Mouse (Mus musculus): ENCODE measurements around the gene Sorbs1.

Sorbs1 gene

GRCm38 (mm10) chr19:40302477-40302876, 211.1 kb downstream of the Sorbs1 start:
- POLR2A ChIA-PET, result interaction anchor here in 1 of 4 experiments (1.2 kb wide), 2 partner anchors 9 to 16 kb away, joined by 3 to 4 read pairs; no protein-coding TSS in a partner anchor
- CTCF ChIA-PET, result interaction anchor here in 2 of 4 experiments (0.6 to 1.6 kb wide), 2 partner anchors 43 to 60 kb away, joined by 5 to 9 read pairs; no protein-coding TSS in a partner anchor

- ChIA-PET CTCF (no interaction called here), POLR2A (no interaction called here)
Measured at GRCm38 (mm10) chr19:40299983-40300759, 213.4 kb downstream of the Sorbs1 start.

DNA sequence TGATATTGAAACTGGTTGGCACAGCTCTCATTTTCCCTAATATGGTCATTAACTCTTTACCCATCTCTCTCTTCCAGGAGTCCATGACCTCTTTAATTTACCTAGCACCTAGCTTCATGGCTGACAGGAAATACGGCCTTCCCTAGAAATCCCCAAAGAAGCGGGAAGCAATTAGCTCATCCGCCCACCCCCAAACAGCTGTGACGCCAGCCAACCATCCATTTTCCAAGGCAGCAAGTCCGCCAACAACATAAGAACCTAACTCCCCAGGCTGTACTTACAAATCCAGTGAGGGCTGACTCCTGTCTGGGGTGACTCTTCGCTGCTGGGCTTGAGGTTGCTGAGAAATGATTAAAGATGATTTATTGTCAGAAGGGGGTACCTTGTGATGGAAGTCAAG, 214.4 kb downstream of the Sorbs1 start:
- POLR2A ChIA-PET, result no interaction called here

DNA sequence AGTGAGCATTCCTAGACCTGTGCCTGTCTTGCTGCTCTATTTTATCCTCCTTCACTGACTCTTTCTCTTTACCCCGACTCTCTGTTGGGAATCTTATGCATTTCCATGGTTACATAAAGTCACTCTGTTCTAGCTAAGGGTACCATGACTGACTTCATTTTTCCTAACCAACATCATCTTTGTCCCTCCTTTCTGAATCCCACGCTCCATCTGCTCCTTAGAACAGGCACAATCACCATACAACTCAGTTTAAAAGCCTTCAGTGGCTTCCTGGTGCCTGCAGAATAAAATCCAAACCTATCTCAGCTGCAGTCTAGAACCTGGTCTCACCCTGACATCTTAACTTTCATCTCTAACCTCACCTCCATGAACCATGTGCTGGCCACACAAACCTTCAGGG, 215.0 kb downstream of the Sorbs1 start:
- ChIA-PET POLR2A (interaction anchor here in 2 of 4 experiments (1.0 kb wide), 2 partner anchors 13 to 55 kb away, joined by 3 to 4 read pairs; no protein-coding TSS in a partner anchor), CTCF (no interaction called here)

More for the DNA sequence above, 214.4 kb downstream of the Sorbs1 start:
- CTCF ChIA-PET, result interaction anchor here in 1 of 4 experiments (0.5 kb wide), 1 partner anchor 64 kb away, joined by 3 read pairs; no protein-coding TSS in a partner anchor

GRCm38 (mm10) chr19:40297798-40298144, 215.8 kb downstream of the Sorbs1 start:
- CTCF ChIA-PET, result no interaction called here
- POLR2A ChIA-PET, result interaction anchor here in 2 of 4 experiments (0.6 to 1.0 kb wide), 3 partner anchors 14 to 54 kb away, joined by 3 to 4 read pairs (median 3); no protein-coding TSS in a partner anchor

DNA sequence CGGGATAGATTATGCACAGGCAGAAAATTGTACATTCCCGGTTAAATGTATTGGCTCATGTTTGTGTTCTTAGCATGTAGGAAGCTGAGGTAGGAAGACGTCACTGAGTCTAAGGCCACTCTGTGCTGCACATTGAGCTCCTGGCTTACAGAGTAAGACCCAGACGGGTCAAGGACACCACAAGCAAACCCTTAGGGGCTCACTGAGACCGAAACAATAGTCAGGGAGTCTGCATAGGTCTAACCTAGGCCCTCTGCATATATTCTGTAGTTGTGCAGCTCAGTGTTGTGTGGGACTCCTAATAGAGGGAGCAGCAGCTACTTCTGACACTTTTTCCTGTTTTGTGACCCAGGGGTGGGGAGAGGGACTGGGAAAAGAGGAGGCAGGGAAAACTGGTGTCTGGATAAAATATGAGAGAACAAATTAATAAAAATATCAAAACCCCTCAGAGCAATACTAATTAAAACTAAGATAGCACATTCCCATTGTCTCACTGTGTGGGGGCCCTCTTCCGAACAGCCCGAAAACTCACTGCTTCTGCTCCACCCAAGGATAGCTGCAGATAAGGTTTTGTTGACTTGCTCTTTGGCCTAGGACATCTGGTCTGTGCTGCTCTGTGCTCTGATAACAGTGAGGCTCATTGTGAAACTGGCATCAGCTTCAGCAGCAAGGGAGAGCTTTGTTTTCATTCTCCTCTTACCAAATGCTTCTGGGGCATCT, 216.3 kb downstream of the Sorbs1 start:
- POLR2A ChIA-PET, result interaction anchor here in 1 of 4 experiments (0.6 kb wide), 1 partner anchor 34 kb away, joined by 3 read pairs; no protein-coding TSS in a partner anchor

GRCm38 (mm10) chr19:40294231-40294630, 219.3 kb downstream of the Sorbs1 start:
- CTCF ChIA-PET, result interaction anchor here in 1 of 4 experiments (0.5 kb wide), 1 partner anchor 367 kb away, joined by 3 read pairs; no protein-coding TSS in a partner anchor
- POLR2A ChIA-PET, result interaction anchor here in 1 of 4 experiments (1.4 kb wide), 1 partner anchor 18 kb away, joined by 3 read pairs; no protein-coding TSS in a partner anchor

More for the DNA sequence above, 216.3 kb downstream of the Sorbs1 start:
- CTCF ChIA-PET, result interaction anchor here in 1 of 4 experiments (0.9 kb wide), 1 partner anchor 46 kb away, joined by 3 read pairs; no protein-coding TSS in a partner anchor

- POLR2A ChIA-PET, result interaction anchor here in 1 of 4 experiments (1.4 kb wide), 1 partner anchor 18 kb away, joined by 3 read pairs; no protein-coding TSS in a partner anchor
- CTCF ChIA-PET, result interaction anchor here in 1 of 4 experiments (0.5 kb wide), 1 partner anchor 367 kb away, joined by 3 read pairs; no protein-coding TSS in a partner anchor
Measured at GRCm38 (mm10) chr19:40293791-40294190, 219.8 kb downstream of the Sorbs1 start.

GRCm38 (mm10) chr19:40290099-40290724, 223.4 kb downstream of the Sorbs1 start:
- POLR2A ChIA-PET, result no interaction called here
- CTCF ChIA-PET, result no interaction called here

DNA sequence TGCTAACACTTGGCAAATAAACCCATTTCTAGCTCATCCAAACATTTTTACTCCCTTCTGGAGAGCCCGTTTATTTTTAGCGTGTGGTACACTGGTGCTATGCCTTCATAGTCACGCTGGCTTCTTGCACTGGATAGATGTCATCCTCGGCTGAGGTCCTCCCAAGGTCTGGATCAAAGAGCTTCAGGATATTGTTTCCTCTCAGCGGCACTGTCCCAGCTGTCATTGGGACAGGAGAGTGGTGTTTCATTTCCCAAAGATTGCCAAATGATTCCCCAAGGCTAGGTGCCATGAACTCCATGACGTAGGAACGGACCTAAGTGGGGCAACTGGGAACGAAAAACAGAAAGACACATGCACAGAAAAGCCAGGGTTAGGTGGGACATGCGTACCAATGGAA, 225.2 kb downstream of the Sorbs1 start:
- POLR2A ChIA-PET, result interaction anchor here in 2 of 4 experiments (1.2 to 1.9 kb wide), 2 partner anchors 12 to 17 kb away, joined by 3 to 6 read pairs; partner anchors contain the start of gene Pdlim1 (in 1 of the 2)
- CTCF ChIA-PET, result no interaction called here

DNA sequence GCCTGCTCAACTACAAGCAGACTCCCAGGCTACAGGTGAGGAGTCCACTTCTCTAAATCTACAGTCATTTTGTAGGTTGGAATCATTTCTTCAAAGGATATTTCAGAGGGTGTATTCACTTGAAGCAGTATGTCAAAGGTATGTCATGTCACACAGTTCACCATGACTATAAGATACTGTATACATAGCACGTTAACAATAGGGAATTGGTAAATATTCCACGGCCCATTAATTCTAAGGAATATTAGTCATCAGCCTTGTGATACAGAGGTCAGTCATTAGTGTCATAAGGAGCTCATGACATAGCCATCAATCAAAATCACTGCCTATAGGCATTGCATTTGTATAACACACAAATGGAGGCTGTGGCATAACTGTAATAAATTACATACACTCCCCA, 228.9 kb downstream of the Sorbs1 start:
- CTCF ChIA-PET, result interaction anchor here in 1 of 4 experiments (1.5 kb wide), 1 partner anchor 61 kb away, joined by 3 read pairs; no protein-coding TSS in a partner anchor
- POLR2A ChIA-PET, result no interaction called here

DNA sequence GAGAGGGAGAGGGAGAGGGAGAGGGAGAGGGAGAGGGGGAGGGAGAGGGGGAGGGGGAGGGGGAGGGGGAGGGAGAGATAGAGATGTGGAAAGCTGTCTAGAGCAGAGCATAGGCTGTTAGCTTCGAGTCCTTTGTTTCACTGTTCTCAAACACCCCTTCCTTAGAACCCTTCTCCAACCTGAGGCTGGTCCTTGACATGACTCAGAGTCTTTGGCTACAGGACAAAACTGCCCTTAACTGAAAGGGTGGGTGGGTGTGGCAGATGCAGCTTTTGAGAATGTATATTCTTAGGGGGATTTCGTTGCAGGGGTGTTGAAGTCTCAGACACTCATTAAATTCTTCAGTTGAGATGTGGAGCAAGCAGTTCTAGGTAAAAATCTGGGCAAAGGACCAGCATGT, 230.2 kb downstream of the Sorbs1 start:
- ChIA-PET CTCF (interaction anchor here in 1 of 4 experiments (1.2 kb wide), 1 partner anchor 92 kb away, joined by 9 read pairs; no protein-coding TSS in a partner anchor), POLR2A (interaction anchor here in 1 of 4 experiments (1.2 kb wide), 1 partner anchor 11 kb away, joined by 5 read pairs; no protein-coding TSS in a partner anchor)

- ChIA-PET CTCF (no interaction called here), POLR2A (interaction anchor here (0.5 to 1.0 kb wide), 4 partner anchors 10 to 245 kb away, joined by 3 to 4 read pairs (median 3); no protein-coding TSS in a partner anchor)
Measured at GRCm38 (mm10) chr19:40278372-40279023, 235.1 kb downstream of the Sorbs1 start.

DNA sequence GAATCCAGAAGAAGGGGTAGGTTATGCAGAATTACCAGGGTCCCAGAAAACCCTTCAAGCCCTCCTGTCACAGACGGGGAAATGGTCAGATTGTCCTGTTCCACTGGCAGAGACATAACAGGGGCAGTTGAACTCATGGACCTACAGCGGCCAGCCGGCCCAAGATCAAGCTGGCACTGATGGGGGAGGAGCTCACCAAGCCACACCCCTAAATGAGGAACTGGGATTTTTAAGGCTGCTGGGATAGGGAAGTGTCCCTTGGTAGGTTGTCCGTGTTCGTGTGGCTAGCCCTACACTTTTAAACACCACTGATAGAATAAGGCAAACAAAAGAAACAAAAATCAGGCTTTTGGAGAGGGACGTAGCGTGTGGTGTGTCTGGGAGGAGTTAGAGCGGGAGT, 236.1 kb downstream of the Sorbs1 start:
- ChIA-PET POLR2A (interaction anchor here in 3 of 4 experiments (0.6 to 2.5 kb wide), 5 partner anchors 10 to 386 kb away, joined by 3 to 7 read pairs (median 3); no protein-coding TSS in a partner anchor), CTCF (interaction anchor here in 1 of 4 experiments (1.2 kb wide), 1 partner anchor 114 kb away, joined by 3 read pairs; no protein-coding TSS in a partner anchor)

- ChIA-PET POLR2A (interaction anchor here in 3 of 4 experiments (0.8 to 2.5 kb wide), 9 partner anchors 9 to 56 kb away, joined by 3 to 10 read pairs (median 3); no protein-coding TSS in a partner anchor), CTCF (interaction anchor here in 1 of 4 experiments (0.6 to 1.2 kb wide), 2 partner anchors 70 to 1380 kb away, joined by 3 to 5 read pairs; no protein-coding TSS in a partner anchor)
Measured at GRCm38 (mm10) chr19:40275401-40276188, 238.0 kb downstream of the Sorbs1 start.

DNA sequence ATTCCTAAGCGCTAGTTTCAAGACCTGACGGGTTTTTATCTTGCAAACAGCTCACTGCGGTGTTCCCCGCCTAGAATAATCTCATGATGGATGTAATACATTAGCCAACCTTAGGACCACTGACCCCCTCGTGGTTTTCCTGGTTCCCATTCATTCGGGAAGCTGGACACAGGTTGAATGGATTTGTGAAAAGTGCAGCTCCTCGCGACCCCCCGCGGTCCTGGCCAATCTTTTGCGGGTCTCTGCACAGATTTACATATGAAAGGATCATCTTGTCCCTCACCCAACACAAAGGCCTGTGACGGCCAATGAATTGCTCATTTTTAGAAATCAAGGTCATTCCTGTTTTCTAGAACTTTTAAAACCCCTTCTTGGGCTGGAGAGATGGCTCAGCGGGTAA, 240.9 kb downstream of the Sorbs1 start:
- CTCF ChIA-PET, result interaction anchor here in 1 of 4 experiments (0.7 to 0.9 kb wide), 2 partner anchors 41 to 76 kb away, joined by 3 to 4 read pairs; no protein-coding TSS in a partner anchor

More for the DNA sequence above, 240.9 kb downstream of the Sorbs1 start:
- POLR2A ChIA-PET, result interaction anchor here in 3 of 4 experiments (0.6 to 5.1 kb wide), 25 partner anchors 9 to 1640 kb away, joined by 3 to 46 read pairs (median 4); partner anchors contain the start of genes Sorbs1 (in 1 of the 3) and Tctn3 (in 1 of the 3)
